Mouse (Mus musculus): ENCODE data around the gene Ube2c.

DNA sequence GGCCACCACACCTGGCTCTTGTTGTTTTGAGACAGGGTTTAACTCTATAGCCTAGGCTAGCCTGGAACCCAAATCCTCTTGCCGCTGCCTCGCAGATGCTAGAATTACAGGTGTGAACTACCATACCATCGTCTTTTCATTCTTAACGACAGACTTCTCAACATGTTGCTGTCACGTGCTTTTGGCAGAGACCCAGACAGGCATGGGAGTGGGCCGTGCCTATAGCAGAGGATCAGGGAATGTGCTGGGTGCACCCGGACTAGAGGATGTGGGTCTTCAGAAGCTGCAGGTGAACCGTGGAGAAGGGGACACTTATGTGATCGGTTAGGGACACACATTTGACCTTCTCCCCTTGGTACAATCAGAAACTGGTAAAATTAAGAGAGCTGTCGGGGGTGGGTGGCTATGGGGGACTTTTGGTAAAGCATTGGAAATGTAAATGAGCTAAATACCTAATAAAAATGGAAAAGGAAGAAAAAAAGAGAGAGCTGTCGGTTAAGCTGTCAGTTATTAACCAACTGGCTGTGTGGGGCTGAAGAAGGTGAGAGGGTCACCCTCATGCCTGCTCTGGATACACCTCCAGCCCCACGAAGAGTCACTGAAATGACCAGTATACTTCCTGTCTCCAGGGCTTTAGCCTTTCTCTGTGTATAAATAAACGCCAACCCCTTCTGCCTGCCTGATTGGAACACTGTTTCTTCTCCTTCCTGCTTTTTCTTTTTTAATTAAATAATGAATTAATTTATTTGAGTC, 30.7 kb downstream of the Ube2c start:
- no peak for TF ChIP-seq POLR2A (IDR thresholded peaks at IDR 0.05; ENCODE audit: control insufficient read depth in 1 of 2, insufficient read depth in 1 of 2, low read depth in 1 of 2, low read length in 2 of 2, poor library complexity in 1 of 2)
- TF ChIP-seq CTCF (IDR thresholded peaks at IDR 0.05 in 2 of 3, conservative IDR thresholded peaks at IDR 0.05 in 1 of 3; ENCODE audit: control insufficient read depth in 1 of 3, insufficient read depth in 1 of 3, low read depth in 2 of 3, low read length in 3 of 3, poor library complexity in 1 of 3, severe bottlenecking in 1 of 3) = no peak
- no peak for TF ChIP-seq SMC3 (IDR thresholded peaks at IDR 0.05; ENCODE audit: low read depth, low read length)

All from MEL (cell line).